Mouse (Mus musculus): ENCODE measurements around the gene Atp5d.

Gene Atp5d

DNA sequence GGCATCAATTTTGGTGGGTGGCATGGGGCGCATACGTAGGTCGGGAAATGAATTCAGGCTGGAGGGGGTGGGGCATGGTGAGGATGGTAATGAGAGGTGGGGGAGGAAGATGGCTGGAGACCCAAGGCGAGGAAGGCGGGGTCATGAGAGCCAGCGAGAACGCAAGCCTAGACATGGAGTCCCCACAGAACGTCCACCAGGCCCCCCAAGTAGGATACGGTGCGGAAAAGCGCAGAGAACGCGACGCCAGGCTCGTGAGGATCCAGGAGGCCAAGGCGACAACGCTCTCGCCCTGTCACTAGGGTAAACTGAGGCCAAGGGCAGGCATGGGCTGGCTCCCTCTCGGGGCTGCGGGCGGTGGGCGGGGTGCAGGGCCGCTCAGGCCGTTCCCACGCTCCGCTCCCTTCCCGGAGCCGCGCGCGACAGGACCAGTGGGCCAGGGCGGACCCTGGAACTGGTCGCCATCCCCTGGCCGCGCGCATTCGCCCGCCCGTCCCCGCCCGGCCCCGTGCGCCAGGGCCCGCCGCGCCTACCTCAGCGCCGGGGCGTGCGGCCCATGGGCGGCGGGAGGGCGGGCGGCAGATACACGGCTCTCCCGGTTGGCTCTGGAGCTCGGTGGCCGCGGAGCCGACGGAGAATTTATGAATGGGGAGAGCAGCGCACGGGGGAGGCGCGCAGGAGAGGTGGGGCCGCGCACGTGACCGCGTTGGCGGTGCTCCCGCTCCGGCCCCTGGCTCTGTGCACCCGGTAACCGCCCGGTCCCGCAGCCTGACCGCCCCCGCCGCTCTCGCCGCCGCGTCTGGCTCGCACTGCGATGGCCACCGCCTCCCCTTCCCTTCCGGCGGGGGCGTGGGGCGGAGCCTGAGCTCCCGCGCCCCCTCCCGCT, at the start of gene Atp5d:
Atp5d (plus strand) TSS at position 80 of the 886 bp plus-strand sequence.
- DNase-seq (ENCODE audit: low read depth, low spot score) = no peak

DNA sequence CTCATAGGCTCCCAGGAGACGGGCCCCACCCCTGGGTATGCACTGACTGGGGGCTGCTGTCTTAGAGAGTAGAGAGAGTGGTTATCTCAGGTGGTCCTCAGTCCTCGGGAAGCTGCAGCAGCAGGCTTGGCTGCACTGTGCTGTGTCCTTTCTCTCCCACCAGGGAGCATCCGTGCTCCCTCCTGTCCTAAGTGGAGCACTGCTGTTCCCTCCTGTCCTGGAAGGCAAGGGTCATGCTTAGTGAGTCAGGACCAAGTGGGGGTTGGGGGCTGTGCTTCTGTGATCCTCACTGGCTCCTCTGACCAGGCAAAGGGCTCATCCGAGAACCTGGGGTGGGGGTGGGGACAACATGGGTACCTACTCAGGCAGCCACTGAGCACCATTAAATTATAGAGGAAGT, 49.3 kb upstream of the Atp5d start:
- no peak for DNase-seq (ENCODE audit: low read depth, low spot score)

DNA sequence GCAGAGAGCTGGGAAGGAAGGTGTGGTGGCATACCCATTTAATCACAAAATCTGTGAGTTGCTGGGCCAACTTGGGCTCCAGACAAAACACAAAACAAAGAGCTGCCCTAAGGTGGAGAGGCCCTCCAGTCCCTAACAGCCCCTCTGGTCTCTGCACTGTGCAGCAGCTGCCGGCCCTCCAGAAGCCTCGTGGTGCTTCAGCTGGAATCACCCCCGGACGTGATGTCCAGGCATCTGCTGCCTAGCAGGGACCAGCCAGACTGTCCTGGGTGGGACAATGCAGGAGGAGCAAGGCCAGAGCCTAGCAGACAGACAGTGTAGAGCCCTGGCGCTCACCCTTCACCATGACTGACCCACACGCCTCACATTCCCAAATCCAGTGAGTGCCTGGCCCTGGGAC, 46.9 kb upstream of the Atp5d start:
- DNase-seq (ENCODE audit: low read depth, low spot score) = no peak

- DNase-seq (ENCODE audit: low read depth, low spot score) = no peak
These were observed 45.7 kb upstream of the Atp5d start for GRCm38 (mm10) chr10:80092690-80093089.

- DNase-seq (ENCODE audit: low read depth, low spot score) = no peak
These were observed 44.3 kb upstream of the Atp5d start for GRCm38 (mm10) chr10:80094085-80094484.

- no peak for DNase-seq (ENCODE audit: low read depth, low spot score)
These were observed 43.7 kb upstream of the Atp5d start for GRCm38 (mm10) chr10:80094684-80095083.

DNA sequence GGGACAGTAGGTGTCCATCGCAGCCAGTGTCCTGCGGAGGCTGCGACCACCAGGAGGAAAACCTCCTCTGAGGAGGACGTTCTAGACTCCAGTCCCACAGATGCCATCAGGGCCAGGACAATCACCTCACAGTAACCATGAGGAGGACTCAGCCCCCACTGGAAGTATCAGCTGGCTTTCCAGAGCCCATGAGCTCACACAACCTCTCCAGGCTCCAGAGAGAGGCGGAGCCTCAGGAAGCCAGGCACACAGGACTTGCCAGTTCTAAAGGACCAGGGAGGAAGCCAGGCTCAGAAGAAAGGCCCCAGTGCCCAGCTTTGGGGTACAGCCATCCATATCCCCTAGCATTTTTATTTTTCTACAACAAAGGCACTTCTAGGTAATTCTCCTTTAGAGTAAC, 42.9 kb upstream of the Atp5d start:
- DNase-seq (ENCODE audit: low read depth, low spot score) = no peak

- DNase-seq (ENCODE audit: low read depth, low spot score) = no peak
These were observed 41.2 kb upstream of the Atp5d start for GRCm38 (mm10) chr10:80097275-80097674.

DNA sequence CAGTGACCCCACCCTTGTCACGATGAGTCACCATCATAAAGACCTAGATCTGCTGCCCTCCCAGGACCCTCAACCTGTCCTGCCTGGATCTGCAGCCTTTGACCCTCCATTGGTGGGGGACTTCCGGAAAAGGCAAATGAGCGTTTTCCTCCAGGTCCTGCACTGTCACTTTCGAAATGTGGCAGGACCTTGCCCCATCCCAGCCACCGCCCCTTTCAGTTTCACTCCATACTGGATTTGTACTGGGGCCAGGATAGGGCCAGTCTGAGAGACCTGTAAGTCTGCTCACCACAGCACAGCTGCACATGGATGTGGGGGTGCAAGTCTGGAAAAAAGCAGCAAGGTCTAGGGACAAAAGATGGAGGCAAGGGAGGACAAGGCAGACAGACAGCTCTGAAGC, 39.8 kb upstream of the Atp5d start:
- no peak for DNase-seq (ENCODE audit: low read depth, low spot score)

DNA sequence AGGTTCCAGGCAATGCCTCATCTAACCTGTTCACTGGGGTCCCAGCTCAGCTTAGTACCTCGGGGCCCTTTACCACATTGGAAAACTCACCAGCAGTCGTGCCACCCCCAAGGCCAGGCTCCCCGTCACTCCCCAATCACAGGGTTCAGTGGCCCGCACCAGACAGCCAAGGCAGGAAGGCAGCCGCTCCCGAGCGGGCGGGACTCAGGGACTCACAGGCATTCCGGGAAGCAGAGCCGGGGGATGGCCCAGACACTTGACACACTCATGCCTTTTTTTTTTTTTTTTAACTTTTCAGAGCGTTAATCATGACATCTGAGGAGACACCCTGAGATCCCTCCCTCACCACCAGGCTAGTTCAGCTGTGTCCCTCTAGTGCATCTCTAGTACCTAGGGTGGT, 37.5 kb upstream of the Atp5d start:
- DNase-seq (ENCODE audit: low read depth, low spot score) = no peak

GRCm38 (mm10) chr10:80102216-80102915, 36.1 kb upstream of the Atp5d start:
- DNase-seq (ENCODE audit: low read depth, low spot score) = peak; percentile 77

DNA sequence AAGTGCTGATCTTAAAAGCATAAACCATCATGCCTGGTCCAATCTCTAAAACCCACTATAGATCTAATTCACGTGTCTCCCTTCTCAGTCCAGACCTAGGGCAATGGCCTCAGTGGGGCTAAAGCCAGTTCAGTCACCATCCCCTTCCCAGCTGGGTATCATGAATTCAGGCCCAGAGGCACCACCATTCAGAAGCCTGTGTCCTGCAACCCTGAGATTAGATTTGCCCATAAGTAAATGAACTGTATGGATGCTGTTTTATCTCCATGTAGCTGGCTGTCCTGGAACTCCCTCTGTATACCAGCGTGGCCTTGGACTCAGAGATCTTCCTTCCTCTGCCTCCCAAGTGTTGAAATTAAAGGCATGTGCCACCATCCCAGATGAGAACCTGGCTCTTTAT, 35.4 kb upstream of the Atp5d start:
- no peak for DNase-seq (ENCODE audit: low read depth, low spot score)

- no peak for DNase-seq (ENCODE audit: low read depth, low spot score)
These were observed 34.3 kb upstream of the Atp5d start for GRCm38 (mm10) chr10:80104181-80104580.

- no peak for DNase-seq (ENCODE audit: low read depth, low spot score)
These were observed 33.0 kb upstream of the Atp5d start, which contains the start of gene Sbno2 for GRCm38 (mm10) chr10:80105460-80105859. Gene Sbno2, minus strand, starts transcription at chr10:80105571.

GRCm38 (mm10) chr10:80105926-80106325, 32.5 kb upstream of the Atp5d start:
- no peak for DNase-seq (ENCODE audit: low read depth, low spot score)

DNA sequence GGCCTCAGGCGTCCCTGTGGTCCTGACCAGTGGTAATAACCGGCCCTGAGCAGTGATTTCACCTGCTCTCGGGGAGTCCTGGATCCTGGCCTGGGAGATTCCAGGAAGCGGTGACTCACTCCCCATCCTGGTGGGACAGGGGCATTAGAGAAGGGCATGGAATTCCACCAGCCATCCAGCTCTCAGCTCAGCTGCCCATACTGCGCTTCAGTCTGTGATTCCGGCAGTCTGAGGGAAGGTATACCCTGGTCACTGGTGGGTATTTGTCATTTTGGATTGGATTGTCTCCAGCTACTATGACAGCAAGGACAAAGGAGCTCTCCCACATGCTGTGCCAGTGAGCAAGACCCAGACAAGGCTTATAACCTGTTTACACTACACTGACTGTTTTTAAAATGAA, 30.8 kb upstream of the Atp5d start:
- DNase-seq (ENCODE audit: low read depth, low spot score) = no peak

DNA sequence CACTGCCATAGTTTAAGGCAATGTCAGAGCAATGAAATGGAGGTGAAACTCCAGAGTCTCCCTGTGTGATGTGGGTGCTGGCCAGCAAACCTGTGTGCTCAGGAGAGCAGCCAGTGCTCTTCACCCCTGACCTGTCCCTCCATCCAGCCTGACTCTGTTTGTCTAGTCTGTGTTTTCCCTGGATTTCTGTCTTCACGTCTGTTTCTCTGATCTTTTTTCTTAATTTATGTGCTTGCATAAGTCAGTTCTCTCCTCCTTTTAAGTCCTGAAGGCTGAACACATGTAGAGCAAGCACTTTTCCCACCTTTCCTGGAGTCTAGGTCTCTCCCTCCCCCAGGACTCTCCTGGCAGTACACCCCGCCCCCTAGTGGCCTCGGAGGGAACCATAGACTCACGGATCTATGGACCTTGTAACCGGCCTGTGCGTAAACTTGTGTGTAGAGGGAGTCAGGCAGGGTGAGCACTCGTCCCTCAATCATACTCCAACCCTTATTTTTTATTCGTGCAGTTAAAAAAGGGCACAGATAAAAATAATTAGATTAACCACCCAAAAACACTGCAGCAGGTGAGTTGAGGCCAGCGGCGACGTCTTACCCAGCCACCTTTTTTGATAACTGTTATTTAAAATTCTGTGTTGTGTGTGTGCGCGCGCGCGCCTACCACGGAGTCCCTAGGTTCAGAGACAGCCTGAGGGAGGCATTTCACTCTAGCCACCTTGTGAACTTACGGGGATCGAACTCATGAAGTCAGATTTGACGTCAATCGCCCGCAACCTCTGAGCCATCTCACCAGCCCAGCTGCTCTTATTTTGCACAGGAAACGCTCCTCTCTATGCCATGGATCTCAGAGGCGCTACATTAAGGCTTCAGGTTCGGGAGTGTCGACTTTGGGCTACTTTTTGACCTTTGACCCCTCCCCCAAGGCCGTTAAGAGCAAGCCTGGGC, 23.8 kb upstream of the Atp5d start:
- DNase-seq (ENCODE audit: low read depth, low spot score) = peak; percentile 92

DNA sequence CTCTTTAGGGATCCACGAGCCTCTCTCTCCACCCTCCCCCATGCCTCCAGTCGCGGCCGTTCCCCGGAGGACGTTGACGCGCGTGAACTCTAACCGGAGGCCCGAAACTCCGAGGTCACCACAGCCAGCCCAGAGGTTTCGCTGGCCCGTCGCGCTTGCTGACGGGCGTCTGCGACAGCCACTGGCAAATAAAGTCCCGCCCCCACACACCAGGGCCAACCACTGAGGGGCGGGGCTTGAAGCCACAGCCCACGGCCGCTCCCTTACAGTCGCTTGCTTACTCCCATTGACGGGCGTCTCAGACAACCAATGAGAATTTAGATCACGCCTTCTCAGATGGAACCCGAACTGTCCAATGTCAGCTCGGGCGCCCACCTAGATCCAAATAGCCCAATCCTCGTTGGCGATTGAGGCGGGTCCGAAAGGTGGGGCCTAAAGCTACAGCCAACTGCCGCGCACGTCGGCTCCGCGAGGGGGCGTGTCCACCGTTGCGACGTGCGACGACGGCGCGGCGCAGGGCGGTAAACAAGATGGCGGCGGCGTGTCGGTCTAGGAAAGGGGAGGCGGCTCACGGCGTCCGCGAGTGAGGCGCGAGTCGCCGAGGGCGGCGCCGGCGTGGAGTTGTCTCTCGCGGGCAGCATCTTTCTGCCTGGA, 23.0 kb upstream of the Atp5d start, which contains the start of gene Stk11:
Stk11 (plus strand) TSS at position 514 of the 654 bp plus-strand sequence.
- peak; percentile 100 for DNase-seq (ENCODE audit: low read depth, low spot score)

DNA sequence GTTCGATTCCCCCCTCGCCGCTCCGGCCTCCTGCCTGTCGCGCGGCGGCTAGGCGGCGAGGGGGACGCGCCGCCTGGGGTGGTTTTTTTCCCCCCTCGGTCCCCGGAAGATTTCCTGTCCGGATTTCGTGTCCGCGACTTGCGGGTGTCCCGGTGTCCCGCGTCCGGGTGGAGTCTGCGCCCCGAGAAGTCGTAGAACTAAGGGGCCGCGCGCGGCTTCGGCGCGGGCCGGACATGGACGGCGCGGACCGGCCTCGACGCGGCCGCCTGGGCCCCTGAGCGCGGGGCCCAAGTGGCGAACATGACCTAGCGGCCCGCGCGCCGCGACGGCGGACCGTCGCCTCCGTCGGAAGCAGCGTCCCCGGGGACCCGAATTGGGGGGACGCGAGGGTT, 22.5 kb upstream of the Atp5d start:
- DNase-seq (ENCODE audit: low read depth, low spot score) = no peak

GRCm38 (mm10) chr10:80116563-80116926, 21.9 kb upstream of the Atp5d start:
- no peak for DNase-seq (ENCODE audit: low read depth, low spot score)
